Mouse (Mus musculus): ENCODE results near the gene Hs6st3.

GRCm38 (mm10) chr14:119127330-119127729, 10.8 kb upstream of the Hs6st3 start:
- TF ChIP-seq POLR2A (IDR thresholded peaks at IDR 0.05; ENCODE audit: insufficient read depth, low read length) (no peak), EP300 (IDR thresholded peaks at IDR 0.05; ENCODE audit: insufficient read depth, low read depth, low read length) (no peak)

All from ES-Bruce4 (cell line).